Mouse (Mus musculus) liver, embryonic 16.5 days (tissue): ENCODE measurements at regions not wholly inside any gene's neighbourhood (a gene's known extent, or its start where the extent isn't known, plus 50 kb on each side); places are given as distances from the start of the nearest gene placed in this dataset.

Experiments used
- ATAC-seq: fragments of 200-750 bp; cut with Nextera tagmentation; 2 replicates; pipeline ENCODE4 v1.8.0; 2017; ENCODE audit warnings: low read depth, mild to moderate bottlenecking, moderate number of reproducible peaks, moderate library complexity
- H3K27ac ChIP-seq: fragments of 300-500 bp; sonication (generic); 2 replicates; pipeline ENCODE4 v1.5.1; 2014; ENCODE audit warnings: mild to moderate bottlenecking, low read length
- H3K27me3 ChIP-seq: fragments of 300-500 bp; sonication (generic); 2 replicates; pipeline ENCODE4 v1.6.1; 2014; ENCODE audit warnings: low read depth, low read length, mixed read lengths; ENCODE audit not compliant: control insufficient read depth, insufficient read depth
- H3K36me3 ChIP-seq: fragments of 300-500 bp; sonication (generic); 2 replicates; pipeline ENCODE4 v1.6.1; 2014; ENCODE audit warnings: mild to moderate bottlenecking; ENCODE audit not compliant: control insufficient read depth, insufficient read depth
- H3K4me1 ChIP-seq: fragments of 300-500 bp; sonication (generic); 2 replicates; pipeline ENCODE4 v1.6.1; 2014; ENCODE audit warnings: low read depth, low read length, mixed read lengths; ENCODE audit not compliant: control insufficient read depth
- H3K4me2 ChIP-seq: fragments of 300-500 bp; sonication (generic); 2 replicates; pipeline ENCODE4 v1.6.1; 2014; ENCODE audit warnings: low read depth, low read length, mixed read lengths
- H3K4me3 ChIP-seq: fragments of 300-500 bp; sonication (generic); 2 replicates; pipeline ENCODE4 v1.5.1; 2014; ENCODE audit warnings: low read depth, mild to moderate bottlenecking, low read length
- H3K9ac ChIP-seq: fragments of 300-500 bp; sonication (generic); 2 replicates; pipeline ENCODE4 v1.6.1; 2014; ENCODE audit warnings: low read depth, low read length
- H3K9me3 ChIP-seq: fragments of 300-500 bp; sonication (generic); replicated peaks from 2 replicates; pipeline ENCODE4 v1.6.1; 2016; ENCODE audit warnings: low read length; ENCODE audit not compliant: control insufficient read depth
- WGBS: fragments of 180-500 bp; shearing (Covaris S2); extraction: QIAGEN DNeasy Blood & Tissue Kit; methylation state at CpG from one replicate; pipeline ENCODE4 v1.1.7; 2014; ENCODE audit not compliant: insufficient replicate concordance; 5-methylcytosine and 5-hydroxymethylcytosine counted together

- 0 out of 2 replicates have a peak, but pooled peaks have one; percentile 32 for ATAC-seq
- WGBS, result 33% methylated on average over 1 of the region's 1 CpGs
Observed at GRCm38 (mm10) chr2:21970774-21971406, 256.4 kb upstream of the Myo3a start.

GRCm38 (mm10) chr2:21974599-21974998, 252.7 kb upstream of the Myo3a start:
- Histone ChIP-seq H3K4me3 (no peak overlapping the region), H3K9me3 (no peaks in the 10 kb centered on the region), H3K4me2 (no peak overlapping the region), H3K4me1 (no peaks in the 10 kb centered on the region), H3K9ac (no peak overlapping the region), H3K27me3 (no peaks in the 10 kb centered on the region), H3K36me3 (no peaks in the 10 kb centered on the region), H3K27ac (no peak overlapping the region)
- 23% methylated on average over 3 of the region's 3 CpGs for WGBS
- ATAC-seq, result no peak

More at GRCm38 (mm10) chr2:21970774-21971406, 256.4 kb upstream of the Myo3a start:
- no peaks in the 10 kb centered on the region for H3K27me3 ChIP-seq
- no peak overlapping the region for H3K27ac ChIP-seq
- H3K9me3 ChIP-seq, result no peaks in the 10 kb centered on the region
- H3K4me2 ChIP-seq, result no peak overlapping the region
- H3K36me3 ChIP-seq, result no peaks in the 10 kb centered on the region
- H3K4me3 ChIP-seq, result no peak overlapping the region
- no peaks in the 10 kb centered on the region for H3K4me1 ChIP-seq
- no peak overlapping the region for H3K9ac ChIP-seq

- H3K9me3 ChIP-seq, result no peaks in the 10 kb centered on the region
- WGBS, result 48% methylated on average over 1 of the region's 1 CpGs
- H3K27ac ChIP-seq, result no peak overlapping the region
- no peak overlapping the region for H3K9ac ChIP-seq
- H3K4me2 ChIP-seq, result no peak overlapping the region
- no peak for ATAC-seq
- H3K36me3 ChIP-seq, result no peaks in the 10 kb centered on the region
- no peak overlapping the region for H3K4me3 ChIP-seq
- H3K4me1 ChIP-seq, result no peaks in the 10 kb centered on the region
- H3K27me3 ChIP-seq, result no peaks in the 10 kb centered on the region
Observed at GRCm38 (mm10) chr2:21975547-21975946, 251.8 kb upstream of the Myo3a start.

DNA sequence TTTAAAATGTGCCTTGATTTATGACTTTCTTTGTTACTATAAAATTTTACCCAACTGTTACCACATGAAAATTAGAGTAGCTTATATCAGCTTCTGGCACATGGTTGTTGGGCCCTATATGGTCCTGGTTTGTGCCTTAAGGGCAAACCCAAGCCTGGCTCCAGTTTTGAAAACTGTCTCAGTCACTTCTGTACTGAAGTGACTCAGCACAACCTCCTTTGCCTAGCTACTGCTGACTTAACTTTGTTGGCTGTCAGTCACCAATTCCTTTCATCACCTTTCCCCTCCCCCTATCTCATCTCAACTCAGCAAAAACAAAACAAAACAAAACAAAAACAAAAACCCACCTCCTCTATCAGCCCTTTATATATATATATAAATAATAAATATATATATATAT, 251.0 kb upstream of the Myo3a start:
- Histone ChIP-seq H3K9ac (no peak overlapping the region), H3K4me1 (no peaks in the 10 kb centered on the region)
- no peak for ATAC-seq

DNA sequence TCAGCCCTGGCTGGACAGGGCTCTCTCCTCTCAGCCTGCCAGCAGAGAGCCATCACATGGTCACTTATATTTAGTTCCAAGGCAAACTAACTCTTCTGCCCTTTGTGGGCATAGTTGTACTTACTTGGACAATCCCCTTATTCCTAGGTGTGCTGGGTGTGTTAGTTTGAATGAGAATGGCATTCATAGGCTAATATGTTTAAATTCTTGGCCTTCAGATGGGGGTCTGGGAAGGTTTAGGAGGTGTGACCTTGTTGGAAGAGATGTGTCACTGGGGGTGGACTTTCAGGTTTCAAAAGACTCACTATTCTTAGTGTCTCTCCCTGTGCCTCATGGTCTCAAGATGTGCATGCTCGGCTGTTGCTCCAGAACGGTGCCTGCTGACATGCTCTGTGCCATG, 250.5 kb upstream of the Myo3a start:
- WGBS, result 70% methylated on average over 2 of the region's 2 CpGs
- H3K4me1 ChIP-seq, result no peaks in the 10 kb centered on the region
- no peaks in the 10 kb centered on the region for H3K9me3 ChIP-seq
- ATAC-seq, result no peak
- no peak overlapping the region for H3K9ac ChIP-seq
- H3K36me3 ChIP-seq, result no peaks in the 10 kb centered on the region
- no peaks in the 10 kb centered on the region for H3K27me3 ChIP-seq
- H3K4me3 ChIP-seq, result no peak overlapping the region
- no peak overlapping the region for H3K4me2 ChIP-seq
- no peak overlapping the region for H3K27ac ChIP-seq

More for the DNA sequence above, 251.0 kb upstream of the Myo3a start:
- Histone ChIP-seq H3K27ac (no peak overlapping the region), H3K4me2 (no peak overlapping the region), H3K27me3 (no peaks in the 10 kb centered on the region), H3K9me3 (no peaks in the 10 kb centered on the region), H3K4me3 (no peak overlapping the region), H3K36me3 (no peaks in the 10 kb centered on the region)

DNA sequence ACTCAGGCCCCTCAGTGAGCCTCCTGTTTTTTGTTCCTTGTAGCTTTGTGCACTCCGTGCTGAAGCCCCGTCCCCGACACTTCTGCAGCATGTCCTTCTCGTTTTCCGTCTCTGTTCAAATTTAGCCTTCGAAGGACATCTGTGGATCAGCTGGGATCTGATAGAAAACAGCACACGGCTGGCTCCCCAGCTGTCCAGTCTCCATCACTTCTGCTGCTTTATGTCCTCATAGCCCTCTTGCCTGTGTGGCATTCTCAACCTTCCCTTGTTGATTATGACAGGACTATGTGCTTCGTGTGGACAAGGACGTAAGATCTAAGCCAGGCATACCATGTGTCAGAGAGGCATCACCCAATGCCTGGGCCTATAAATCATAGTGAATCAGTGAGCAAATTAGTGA, 247.1 kb upstream of the Myo3a start:
- Histone ChIP-seq H3K36me3 (no peaks in the 10 kb centered on the region), H3K9ac (no peak overlapping the region), H3K9me3 (no peaks in the 10 kb centered on the region), H3K4me2 (no peak overlapping the region), H3K27ac (no peak overlapping the region), H3K4me1 (no peaks in the 10 kb centered on the region), H3K4me3 (no peak overlapping the region), H3K27me3 (no peaks in the 10 kb centered on the region)
- WGBS, result 70% methylated on average over 9 of the region's 9 CpGs
- no peak for ATAC-seq

- ATAC-seq, result no peak
- H3K27ac ChIP-seq, result no peak overlapping the region
- no peak overlapping the region for H3K4me2 ChIP-seq
- H3K9ac ChIP-seq, result no peak overlapping the region
- no peaks in the 10 kb centered on the region for H3K9me3 ChIP-seq
- no peak overlapping the region for H3K4me3 ChIP-seq
- WGBS, result 52% methylated on average over 2 of the region's 2 CpGs
- no peaks in the 10 kb centered on the region for H3K36me3 ChIP-seq
- no peaks in the 10 kb centered on the region for H3K4me1 ChIP-seq
- no peaks in the 10 kb centered on the region for H3K27me3 ChIP-seq
Observed at GRCm38 (mm10) chr2:22024438-22024837, 202.9 kb upstream of the Myo3a start.

DNA sequence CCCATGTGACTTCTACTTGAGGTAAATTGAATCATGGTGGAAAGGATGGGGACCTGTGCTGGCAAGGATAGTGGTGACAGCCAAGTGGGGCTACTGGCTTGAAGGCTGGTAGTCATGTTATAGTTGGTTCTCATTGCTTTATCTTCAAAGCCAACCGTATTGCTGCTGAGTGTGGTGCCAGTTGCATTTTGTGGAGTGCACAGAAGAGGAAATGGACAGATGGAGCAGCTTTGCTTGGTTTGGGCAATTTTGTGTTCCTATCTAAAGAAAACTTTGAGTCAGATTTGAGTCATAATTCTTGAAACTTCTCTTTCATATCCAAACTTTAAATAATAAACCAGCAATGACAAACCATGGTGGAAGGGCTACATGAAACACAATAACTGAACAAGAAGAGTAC, 200.5 kb upstream of the Myo3a start:
- no peak overlapping the region for H3K27ac ChIP-seq
- no peaks in the 10 kb centered on the region for H3K9me3 ChIP-seq
- no peak overlapping the region for H3K4me2 ChIP-seq
- no peaks in the 10 kb centered on the region for H3K36me3 ChIP-seq
- WGBS, result 48% methylated on average over 1 of the region's 1 CpGs
- no peak overlapping the region for H3K4me3 ChIP-seq
- H3K9ac ChIP-seq, result no peak overlapping the region
- no peak for ATAC-seq
- H3K27me3 ChIP-seq, result no peaks in the 10 kb centered on the region
- no peaks in the 10 kb centered on the region for H3K4me1 ChIP-seq

GRCm38 (mm10) chr2:22028569-22028968, 198.7 kb upstream of the Myo3a start:
- H3K9me3 ChIP-seq, result no peaks in the 10 kb centered on the region
- no peaks in the 10 kb centered on the region for H3K27me3 ChIP-seq
- no peaks in the 10 kb centered on the region for H3K36me3 ChIP-seq
- H3K4me2 ChIP-seq, result no peak overlapping the region
- H3K27ac ChIP-seq, result no peak overlapping the region
- ATAC-seq, result no peak
- 15% methylated on average over 1 of the region's 1 CpGs for WGBS
- no peaks in the 10 kb centered on the region for H3K4me1 ChIP-seq
- H3K4me3 ChIP-seq, result no peak overlapping the region
- H3K9ac ChIP-seq, result no peak overlapping the region
